Mouse (Mus musculus) MEL (cell line): ENCODE results near the gene Serpina3n. TPM values are rescaled to one million over a fixed set of nuclear protein-coding genes. Genes with fewer than 3 reads are reported as not detected.
"Not testable (repeated sequence)": the region's sequence is repeated elsewhere in the genome, so short reads cannot be mapped to it uniquely, and the experiment has no call there.

Experiments used
- DNase-seq: peaks from one replicate; pipeline ENCODE4 v3.0.0; 2011; ENCODE audit warnings: low read depth, low spot score
- H3K27ac ChIP-seq: 2 replicates; pipeline ENCODE4 v1.5.1; 2012; ENCODE audit warnings: low read depth, mild to moderate bottlenecking, control low read depth, low read length, moderate library complexity; ENCODE audit not compliant: control insufficient read depth
- H3K27me3 ChIP-seq, 2 experiments: fragments of 150-350 bp in 1 of 2; sonication (generic) in 1 of 2; 2 replicates each; pipeline ENCODE4 v1.6.1; 2012; ENCODE audit warnings: low read length in 2 of 2, mild to moderate bottlenecking in 2 of 2, improper control_type of control experiment in 1 of 2, moderate library complexity in 1 of 2; ENCODE audit not compliant: insufficient read depth in 2 of 2, control insufficient read depth in 1 of 2
- H3K36me3 ChIP-seq, 2 experiments: 2 replicates each; pipeline ENCODE4 v1.6.1; 2012 to 2014; ENCODE audit warnings: low read length in 2 of 2, improper control_type of control experiment in 1 of 2, inconsistent platforms in 1 of 2, mild to moderate bottlenecking in 1 of 2; ENCODE audit not compliant: insufficient read depth in 2 of 2, control insufficient read depth in 1 of 2
- H3K4me1 ChIP-seq, 2 experiments: fragments of 150-350 bp in 1 of 2; sonication (generic) in 1 of 2; 2 replicates each; pipeline ENCODE4 v1.6.1; 2012; ENCODE audit warnings: low read length in 2 of 2, improper control_type of control experiment in 1 of 2, mild to moderate bottlenecking in 1 of 2; ENCODE audit not compliant: insufficient read depth in 2 of 2, control insufficient read depth in 1 of 2
- H3K4me3 ChIP-seq, 2 experiments: fragments of 150-350 bp in 1 of 2; sonication (generic) in 1 of 2; 2 replicates each; pipeline ENCODE4 v1.5.1; 2012; ENCODE audit warnings: low read depth in 2 of 2, low read length in 2 of 2, mild to moderate bottlenecking in 2 of 2, moderate library complexity in 2 of 2, control low read depth in 1 of 2, improper control_type of control experiment in 1 of 2; ENCODE audit not compliant: control insufficient read depth in 1 of 2, insufficient read depth in 1 of 2
- H3K79me2 ChIP-seq: 2 replicates; pipeline ENCODE4 v1.6.1; 2012; ENCODE audit warnings: mild to moderate bottlenecking, low read length, moderate library complexity; ENCODE audit not compliant: control insufficient read depth, poor library complexity, insufficient read depth
- H3K9ac ChIP-seq: 2 replicates; pipeline ENCODE4 v1.6.1; 2012; ENCODE audit warnings: low read depth, mild to moderate bottlenecking, control low read depth, low read length, moderate library complexity; ENCODE audit not compliant: control insufficient read depth, poor library complexity, severe bottlenecking
- H3K9me3 ChIP-seq: fragments of 150-350 bp; sonication (generic); replicated peaks from 2 replicates; pipeline ENCODE4 v1.6.1; 2012; ENCODE audit warnings: mild to moderate bottlenecking, low read length, improper control_type of control experiment, moderate library complexity; ENCODE audit not compliant: insufficient read depth
- BHLHE40 ChIP-seq: IDR thresholded peaks from 2 replicates; pipeline ENCODE4 v1.6.1; 2012; ENCODE audit warnings: low read depth, mild to moderate bottlenecking, inconsistent platforms, low read length, improper control_type of control experiment, borderline replicate concordance
- CHD1 ChIP-seq: IDR thresholded peaks from 2 replicates; pipeline ENCODE4 v1.6.1; 2012; ENCODE audit warnings: low read depth, mild to moderate bottlenecking, inconsistent platforms, low read length, improper control_type of control experiment
- CHD2 ChIP-seq: IDR thresholded peaks from 2 replicates; pipeline ENCODE4 v1.6.1; 2011; ENCODE audit warnings: low read length, improper control_type of control experiment
- CTCF ChIP-seq, 3 experiments: IDR thresholded peaks in 2 of 3; conservative IDR thresholded peaks in 1 of 3; 2 replicates each; pipeline ENCODE4 v1.5.1; 2011 to 2012; ENCODE audit warnings: low read length in 3 of 3, low read depth in 2 of 3, mild to moderate bottlenecking in 2 of 3, improper control_type of control experiment in 1 of 3, inconsistent platforms in 1 of 3, mixed read lengths in 1 of 3, moderate library complexity in 1 of 3; ENCODE audit not compliant: control insufficient read depth in 1 of 3, insufficient read depth in 1 of 3, poor library complexity in 1 of 3, severe bottlenecking in 1 of 3
- ELF1 ChIP-seq: IDR thresholded peaks from 2 replicates; pipeline ENCODE4 v1.6.1; 2014; ENCODE audit warnings: low read depth, mild to moderate bottlenecking, inconsistent platforms, low read length, improper control_type of control experiment, moderate library complexity
- EP300 ChIP-seq, 2 experiments: IDR thresholded peaks; 2 replicates each; pipeline ENCODE4 v1.6.1; 2011; ENCODE audit warnings: improper control_type of control experiment in 2 of 2, low read length in 2 of 2, low read depth in 1 of 2, mild to moderate bottlenecking in 1 of 2
- HCFC1 ChIP-seq: IDR thresholded peaks from 2 replicates; pipeline ENCODE4 v1.6.1; 2012; ENCODE audit warnings: low read depth, mild to moderate bottlenecking, inconsistent platforms, low read length, improper control_type of control experiment, moderate library complexity
- MAFK ChIP-seq: IDR thresholded peaks from 2 replicates; pipeline ENCODE4 v1.6.1; 2011; ENCODE audit warnings: low read depth, mild to moderate bottlenecking, low read length, improper control_type of control experiment, borderline replicate concordance
- MEF2A ChIP-seq: IDR thresholded peaks from 2 replicates; pipeline ENCODE4 v1.6.1; 2014; ENCODE audit warnings: low read depth, mild to moderate bottlenecking, inconsistent platforms, low read length, improper control_type of control experiment; ENCODE audit not compliant: poor library complexity, insufficient replicate concordance, severe bottlenecking; ENCODE audit errors: extremely low read depth
- NELFE ChIP-seq: IDR thresholded peaks from 2 replicates; pipeline ENCODE4 v1.6.1; 2011; ENCODE audit warnings: low read depth, low read length, improper control_type of control experiment
- POLR2AphosphoS5 ChIP-seq: IDR thresholded peaks from 2 replicates; pipeline ENCODE4 v1.6.1; 2012; ENCODE audit warnings: low read depth, borderline replicate concordance, mild to moderate bottlenecking, inconsistent platforms, low read length, moderate library complexity, mixed read lengths
- RAD21 ChIP-seq: IDR thresholded peaks from 2 replicates; pipeline ENCODE4 v1.6.1; 2011; ENCODE audit warnings: mild to moderate bottlenecking, low read depth, low read length, improper control_type of control experiment
- SIN3A ChIP-seq: IDR thresholded peaks from 2 replicates; pipeline ENCODE4 v1.6.1; 2012; ENCODE audit warnings: low read length, improper control_type of control experiment, inconsistent platforms
- SMC3 ChIP-seq: IDR thresholded peaks from 2 replicates; pipeline ENCODE4 v1.6.1; 2011; ENCODE audit warnings: low read depth, low read length, improper control_type of control experiment
- TCF12 ChIP-seq: IDR thresholded peaks from 2 replicates; pipeline ENCODE4 v1.6.1; 2014; ENCODE audit warnings: low read depth, mild to moderate bottlenecking, inconsistent platforms, low read length, improper control_type of control experiment, moderate library complexity
- USF2 ChIP-seq, 2 experiments: IDR thresholded peaks; 2 replicates each; pipeline ENCODE4 v1.6.1; 2011 to 2012; ENCODE audit warnings: improper control_type of control experiment in 2 of 2, low read length in 2 of 2, borderline replicate concordance in 1 of 2, inconsistent platforms in 1 of 2, low read depth in 1 of 2, mild to moderate bottlenecking in 1 of 2; ENCODE audit not compliant: insufficient read depth in 1 of 2
- ZC3H11A ChIP-seq: IDR thresholded peaks from 2 replicates; pipeline ENCODE4 v1.6.1; 2012; ENCODE audit warnings: low read depth, mild to moderate bottlenecking, inconsistent platforms, low read length, improper control_type of control experiment
- ZKSCAN1 ChIP-seq: IDR thresholded peaks from 2 replicates; pipeline ENCODE4 v1.6.1; 2012; ENCODE audit warnings: low read depth, mild to moderate bottlenecking, inconsistent platforms, low read length, improper control_type of control experiment, moderate library complexity
- ZNF384 ChIP-seq: IDR thresholded peaks from 2 replicates; pipeline ENCODE4 v1.6.1; 2012; ENCODE audit warnings: low read depth, mild to moderate bottlenecking, inconsistent platforms, low read length, improper control_type of control experiment
- polyA plus RNA-seq, 2 experiments: library from polyadenylated mRNA; stranded (reverse) in 1 of 2; unstranded in 1 of 2; fragments of >175 nt in 1 of 2; fragments of >200 nt in 1 of 2; gene quantifications; 2 replicates each; pipeline versions ENCODE4 v1.2.1 to v1.2.4; 2012; ENCODE audit warnings: low replicate concordance in 2 of 2, low read depth in 1 of 2; ENCODE audit not compliant: insufficient read length in 2 of 2, insufficient read depth in 1 of 2, missing spikeins in 1 of 2
- total RNA-seq: library from RNA; depleted of rRNA; stranded (reverse); fragments of 300-350 nt; gene quantifications from 2 replicates; pipeline ENCODE4 v1.2.3, GENCODE M21; 2012

Serpina3n gene
- total and polyA plus RNA-seq, 3 experiments = not detected

DNA sequence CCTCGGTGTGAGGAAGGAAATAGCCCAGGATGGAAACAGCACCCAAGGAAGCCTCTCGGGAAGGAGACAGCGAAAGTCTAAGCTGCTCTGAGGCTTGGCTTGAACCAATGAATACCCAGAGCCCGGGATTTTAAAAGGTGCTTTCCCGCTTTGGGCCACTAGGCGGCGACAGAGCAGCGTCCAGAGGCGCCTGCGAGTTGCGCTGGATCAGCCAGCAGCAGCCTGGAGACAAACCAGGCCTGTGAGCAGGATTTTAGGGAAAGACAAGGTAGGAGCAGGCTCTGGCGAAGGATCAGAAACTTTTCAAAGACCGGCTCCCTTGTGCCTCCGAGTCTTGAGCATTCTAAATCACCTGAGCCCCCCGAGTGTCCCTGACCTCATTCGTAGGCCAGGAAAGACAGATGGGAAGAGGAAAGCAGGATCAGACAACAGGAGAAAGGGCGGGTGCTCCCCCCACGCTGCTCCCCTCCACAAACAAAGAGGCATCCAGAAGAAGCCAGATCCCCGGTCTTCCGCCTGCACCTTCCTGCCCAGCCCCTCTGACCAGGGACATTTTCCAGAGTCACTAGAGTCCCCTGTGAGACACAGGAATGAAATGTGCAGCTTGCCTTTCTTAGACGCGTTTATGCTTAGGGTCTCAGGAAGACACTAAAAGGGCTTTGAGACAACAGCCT lies 33.7 kb downstream of the Serpina3n start:
- H3K9ac ChIP-seq = no peak overlapping the region

DNA sequence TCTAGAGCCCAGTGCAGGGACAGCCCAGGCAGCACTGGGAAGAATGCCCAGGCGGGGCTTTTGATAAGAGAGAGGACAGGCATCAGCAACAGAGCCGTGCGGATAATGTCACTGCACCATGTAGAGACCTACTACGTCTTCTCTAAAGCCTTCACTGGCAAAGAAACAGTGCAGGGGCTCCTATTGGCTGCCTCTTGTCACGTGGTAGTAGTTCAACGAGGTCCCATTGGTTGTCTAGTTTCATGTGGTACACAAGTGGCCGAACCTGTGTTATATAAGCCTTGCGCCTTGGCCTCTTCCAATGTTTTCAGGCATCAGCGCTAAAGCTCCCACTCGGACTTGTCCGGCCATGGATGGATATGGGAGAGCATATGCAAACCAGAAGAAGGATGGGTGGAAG lies 37.2 kb downstream of the Serpina3n start:
- no peaks in the 10 kb centered on the region for H3K4me1 ChIP-seq
- no peak for DNase-seq
- H3K36me3 ChIP-seq = no peaks in the 10 kb centered on the region
- no peak overlapping the region for H3K9ac ChIP-seq
- no peak for TF ChIP-seq NELFE
- no peaks in the 10 kb centered on the region for H3K27me3 ChIP-seq
- H3K27ac ChIP-seq = no peak overlapping the region
- no peaks in the 10 kb centered on the region for H3K79me2 ChIP-seq
- no peaks in the 10 kb centered on the region for H3K9me3 ChIP-seq
- no peak overlapping the region for H3K4me3 ChIP-seq

More for the DNA sequence above, 33.7 kb downstream of the Serpina3n start:
- Histone ChIP-seq H3K9me3 (no peaks in the 10 kb centered on the region), H3K4me3 (no peak overlapping the region), H3K27me3 (no peaks in the 10 kb centered on the region), H3K4me1 (no peaks in the 10 kb centered on the region), H3K36me3 (no peaks in the 10 kb centered on the region), H3K27ac (no peak overlapping the region), H3K79me2 (no peaks in the 10 kb centered on the region)
- TF ChIP-seq EP300 (IDR thresholded peaks at IDR 0.05; ENCODE audit: low read depth in 1 of 2, low read length in 2 of 2) (no peak), MAFK (no peak), POLR2AphosphoS5 (no peak), RAD21 (peak; percentile 62), ZKSCAN1 (no peak), CHD1 (no peak), SIN3A (no peak), ZNF384 (no peak), SMC3 (peak; percentile 47), TCF12 (no peak), USF2 (IDR thresholded peaks at IDR 0.05; ENCODE audit: borderline replicate concordance in 1 of 2, insufficient read depth in 1 of 2, low read depth in 1 of 2, low read length in 2 of 2) (no peak), CHD2 (no peak), CTCF (IDR thresholded peaks at IDR 0.05 in 2 of 3, conservative IDR thresholded peaks at IDR 0.05 in 1 of 3; ENCODE audit: control insufficient read depth in 1 of 3, insufficient read depth in 1 of 3, low read depth in 2 of 3, low read length in 3 of 3, poor library complexity in 1 of 3, severe bottlenecking in 1 of 3) (peak; percentile 48 to 84 (median 55)), ELF1 (no peak), HCFC1 (no peak), BHLHE40 (no peak), MEF2A (no peak), ZC3H11A (peak; percentile 17; the same call in 1 of the 2 replicates)
- DNase-seq = peak; percentile 13

DNA sequence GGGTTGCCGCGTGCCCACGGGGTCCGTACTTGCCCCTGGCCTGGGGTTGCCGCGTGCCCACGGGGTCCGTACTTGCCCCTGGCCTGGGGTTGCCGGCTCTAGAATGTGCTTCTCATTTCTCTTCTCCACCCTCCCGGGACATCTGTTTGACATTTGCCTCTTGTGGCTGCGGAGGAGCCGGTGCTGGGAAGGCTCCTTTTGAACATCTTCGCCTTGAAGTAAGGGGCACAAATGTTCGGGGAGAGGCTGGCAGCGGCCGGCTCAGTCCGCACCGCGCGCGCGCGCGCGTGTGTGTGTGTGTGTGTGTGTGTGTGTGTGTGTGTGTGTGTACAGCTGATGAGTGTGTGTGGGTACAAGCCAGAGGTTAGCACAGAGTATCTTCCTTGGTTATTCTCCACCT lies 40.5 kb downstream of the Serpina3n start:
- not testable (repeated sequence) for H3K79me2 ChIP-seq, H3K27me3 ChIP-seq, H3K27ac ChIP-seq, H3K4me1 ChIP-seq, H3K36me3 ChIP-seq, H3K4me3 ChIP-seq, DNase-seq, H3K9me3 ChIP-seq, H3K9ac ChIP-seq
